ENCODE assay signal across 26 mouse cellular contexts in genomic region chr6:128505676-128506236, GRCm38 (mm10). TPM values are rescaled to one million over a fixed set of nuclear protein-coding genes. Genes with fewer than 3 reads are reported as not detected.
A peak's percentile ranks its signal among the peaks of the same experiment; 100 is the strongest.
DNase-seq lines count a peak whose midpoint lies in the region; ATAC-seq lines count a peak whose summit lies in the region.
"Had no signal": no experiment of that assay in that cellular context is flagged by ENCODE, and none has a peak within 500 bp of the region (broad histone marks: within the 10 kb centered on the region; RNA-seq: fewer than 3 reads in every experiment).

No protein-coding gene starts in this region.

- H3K27ac ChIP-seq in hindbrain, embryonic 13.5 days: no peak overlapping the region
- H3K27ac ChIP-seq: embryonic facial prominence, embryonic 13.5 days; heart, adult 2 months; heart, embryonic 15.5 days; hindbrain, postnatal 0 days; kidney, embryonic 15.5 days; limb, embryonic 15.5 days; liver, embryonic 15.5 days had no signal

- H3K4me2 ChIP-seq in hindbrain, embryonic 13.5 days: no peak overlapping the region
- H3K4me2 ChIP-seq: embryonic facial prominence, embryonic 13.5 days; heart, embryonic 15.5 days; kidney, embryonic 15.5 days; limb, embryonic 15.5 days; liver, embryonic 15.5 days; midbrain, embryonic 11.5 days had no signal

- no peaks in the 10 kb centered on the region for H3K9me3 ChIP-seq in hindbrain, embryonic 13.5 days
- H3K9me3 ChIP-seq: embryonic facial prominence, embryonic 13.5 days; heart, embryonic 15.5 days; kidney, embryonic 15.5 days; limb, embryonic 15.5 days; liver, embryonic 15.5 days had no signal

- H3K4me3 ChIP-seq in hindbrain, embryonic 13.5 days: no peak overlapping the region
- H3K4me3 ChIP-seq: embryonic facial prominence, embryonic 13.5 days; heart, adult 2 months; heart, embryonic 15.5 days; kidney, embryonic 15.5 days; limb, embryonic 15.5 days; liver, embryonic 15.5 days had no signal

- no peaks in the 10 kb centered on the region for H3K4me1 ChIP-seq in hindbrain, embryonic 13.5 days (replicated peaks)
- H3K4me1 ChIP-seq: embryonic facial prominence, embryonic 13.5 days; heart, embryonic 15.5 days; kidney, embryonic 15.5 days; limb, embryonic 15.5 days; liver, embryonic 15.5 days had no signal

- H3K27me3 ChIP-seq in hindbrain, embryonic 13.5 days: no peaks in the 10 kb centered on the region
- H3K27me3 ChIP-seq: embryonic facial prominence, embryonic 13.5 days; heart, embryonic 15.5 days; kidney, embryonic 15.5 days; limb, embryonic 15.5 days; liver, embryonic 15.5 days had no signal

- no peak overlapping the region for H3K9ac ChIP-seq in hindbrain, embryonic 13.5 days
- H3K9ac ChIP-seq: embryonic facial prominence, embryonic 13.5 days; heart, embryonic 15.5 days; kidney, embryonic 15.5 days; limb, embryonic 15.5 days; liver, embryonic 15.5 days had no signal

- DNase-seq in cerebellum, postnatal 14 days: peak; percentile 5 to 19
- DNase-seq in cerebellum, adult 9-11 months: no peak
- DNase-seq in right cerebral cortex, adult 18-20 months: peak; percentile 3
- no peak for DNase-seq in right cerebral cortex, postnatal 36 days (ENCODE audit: low spot score in 2 of 2)
- DNase-seq in layer of hippocampus, adult 11-12 months (ENCODE audit: low spot score): peak; percentile 66
- DNase-seq in layer of hippocampus, postnatal 14 days (ENCODE audit: low spot score in 2 of 2): peak; percentile 53 to 82
- no peak for DNase-seq in thymus, adult 18-20 months
- DNase-seq: cerebellum, adult 18-20 months; gastrocnemius, postnatal 14 days; heart, adult 2 months; heart, postnatal 4 days; thymus, postnatal 25 days had no signal

- no peaks in the 10 kb centered on the region for H3K36me3 ChIP-seq in hindbrain, embryonic 13.5 days
- H3K36me3 ChIP-seq: embryonic facial prominence, embryonic 13.5 days; heart, embryonic 15.5 days; kidney, embryonic 15.5 days; limb, embryonic 15.5 days had no signal

- 93% methylated on average over 2 of the region's 2 CpGs for WGBS in hindbrain, embryonic 13.5 days

- ATAC-seq in hindbrain, embryonic 13.5 days (ENCODE audit: low FRiP score): no peak
- ATAC-seq: hindbrain, postnatal 0 days; intestine, postnatal 0 days; lung, postnatal 0 days had no signal

RNA-seq across cellular contexts. Expression of gene Pzp, which starts 20.8 kb away (rescaled TPM):
- not detected for total RNA-seq in layer of hippocampus, postnatal 14 days (2021)
- 0.06 and 0.19 TPM in 2 replicates for polyA plus RNA-seq in hindbrain, embryonic 13.5 days (2015; fragmentation: Nextera tagmentation; extraction: Ambion mirVana)
- total RNA-seq: gastrocnemius, postnatal 14 days; hindbrain, postnatal 0 days; layer of hippocampus, postnatal 25 days; left cerebral cortex, postnatal 36 days; monocyte, adult 5-6 weeks had no signal
- polyA plus RNA-seq: midbrain, embryonic 11.5 days; neural tube, embryonic 11.5 days had no signal

Comparison
In these comparisons a context has a peak if more than half of its experiments do, and no peak if none do; other contexts are left out.
1. DNase-seq: peak in cerebellum, postnatal 14 days (2 of 2), right cerebral cortex, adult 18-20 months (single experiment), layer of hippocampus, adult 11-12 months (single experiment) and layer of hippocampus, postnatal 14 days (2 of 2); none in cerebellum, adult 9-11 months (single experiment), right cerebral cortex, postnatal 36 days (0 of 2) and thymus, adult 18-20 months (0 of 2).